Mouse (Mus musculus): ENCODE measurements around the gene Serpina11. TPM values are rescaled to one million over a fixed set of nuclear protein-coding genes. Genes with fewer than 3 reads are reported as not detected.
A peak's percentile ranks its signal among the peaks of the same experiment; 100 is the strongest.

Gene Serpina11
- 0.23 TPM in 1 of 2 replicates, not detected in the other for total RNA-seq (2017)

GRCm38 (mm10) chr12:103989857-103990256 is at the start of gene Serpina11:
Serpina11 (minus strand) TSS chr12:103989957.
- no peak for ATAC-seq (ENCODE audit: extremely low read depth, insufficient number of reproducible peaks, low FRiP score, poor library complexity, severe bottlenecking)

- no peak for ATAC-seq (ENCODE audit: extremely low read depth, insufficient number of reproducible peaks, low FRiP score, poor library complexity, severe bottlenecking)
These were observed 48.4 kb upstream of the Serpina11 start for GRCm38 (mm10) chr12:104038181-104038580.

- ATAC-seq (ENCODE audit: extremely low read depth, insufficient number of reproducible peaks, low FRiP score, poor library complexity, severe bottlenecking) = no peak
These were observed 44.0 kb upstream of the Serpina11 start for GRCm38 (mm10) chr12:104033752-104034151.

GRCm38 (mm10) chr12:104029986-104030385 is 40.2 kb upstream of the Serpina11 start:
- ATAC-seq (ENCODE audit: extremely low read depth, insufficient number of reproducible peaks, low FRiP score, poor library complexity, severe bottlenecking) = no peak

DNA sequence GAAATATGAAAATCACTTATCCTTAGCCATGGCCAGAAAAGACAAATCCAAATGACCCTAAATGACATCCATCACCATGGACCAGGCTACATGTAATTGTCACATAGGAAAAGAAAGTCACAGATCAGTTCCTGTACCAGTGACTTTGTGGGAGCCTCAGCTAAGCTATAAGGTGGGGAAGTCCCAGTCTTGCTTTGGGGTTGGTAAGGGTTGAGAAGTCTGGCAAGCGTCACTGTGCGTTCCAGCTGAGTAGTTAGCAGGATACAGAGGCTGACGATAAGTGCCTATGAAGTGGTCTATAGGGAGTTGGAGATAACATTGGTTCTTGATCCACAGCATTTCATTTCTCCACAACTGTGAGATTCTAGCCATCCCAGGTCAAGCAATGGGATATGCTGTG is 25.5 kb upstream of the Serpina11 start:
- no peak for ATAC-seq (ENCODE audit: extremely low read depth, insufficient number of reproducible peaks, low FRiP score, poor library complexity, severe bottlenecking)

- no peak for ATAC-seq (ENCODE audit: extremely low read depth, insufficient number of reproducible peaks, low FRiP score, poor library complexity, severe bottlenecking)
These were observed 23.9 kb upstream of the Serpina11 start, which contains the start of gene Serpina9 for GRCm38 (mm10) chr12:104013620-104014019. Serpina9 (minus strand) TSS chr12:104013755.

- ATAC-seq (ENCODE audit: extremely low read depth, insufficient number of reproducible peaks, low FRiP score, poor library complexity, severe bottlenecking) = no peak
These were observed 14.9 kb upstream of the Serpina11 start for GRCm38 (mm10) chr12:104004689-104005088.

DNA sequence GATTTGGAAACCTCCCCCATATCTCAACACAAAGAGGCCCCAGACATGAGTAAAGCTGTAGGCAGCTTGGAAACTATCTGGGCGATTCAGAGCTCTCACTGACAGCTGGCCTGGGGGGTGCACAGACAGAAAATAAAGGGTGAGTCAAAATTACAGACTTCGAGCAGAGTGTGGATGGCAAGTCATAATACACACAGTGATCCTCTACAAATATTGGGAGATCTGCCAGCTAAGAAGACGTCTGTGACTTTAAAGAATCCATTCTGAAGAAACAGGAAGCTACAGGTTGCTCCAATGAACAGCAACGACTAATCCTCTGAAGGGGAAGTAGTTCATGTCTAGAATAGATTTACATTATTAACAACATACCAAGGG is 13.5 kb upstream of the Serpina11 start:
- no peak for ATAC-seq (ENCODE audit: extremely low read depth, insufficient number of reproducible peaks, low FRiP score, poor library complexity, severe bottlenecking)

DNA sequence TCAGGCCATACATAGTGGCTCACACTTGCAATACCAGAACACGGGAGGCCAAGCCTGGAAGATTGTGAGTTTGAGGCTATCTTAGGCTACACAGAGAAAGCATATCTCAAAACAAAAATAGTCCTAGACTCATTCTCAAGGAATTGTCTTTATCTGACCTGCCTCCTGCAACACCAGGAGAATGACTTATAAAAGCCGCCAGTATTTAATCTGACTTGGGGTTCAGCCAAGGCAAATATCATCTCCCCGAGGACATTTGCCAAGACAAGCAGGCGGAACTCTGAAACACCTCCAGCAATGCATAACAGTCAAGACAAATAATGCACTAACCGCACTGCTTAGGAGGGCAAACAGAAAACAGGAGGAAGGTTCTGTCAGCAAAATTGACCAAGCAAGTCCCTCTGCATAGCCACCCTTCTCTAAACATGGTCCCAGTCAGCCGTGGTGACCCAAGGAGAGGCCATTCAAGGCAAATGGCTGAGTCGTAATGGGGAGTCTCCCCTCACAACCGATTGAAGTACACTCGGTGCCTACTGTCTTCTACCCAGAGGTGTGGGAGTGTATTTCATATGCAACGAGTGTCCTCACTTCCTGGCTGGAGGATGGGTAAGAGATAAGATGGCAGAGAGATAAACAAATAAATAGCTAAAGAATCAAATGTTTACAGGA is 12.9 kb upstream of the Serpina11 start:
- no peak for ATAC-seq (ENCODE audit: extremely low read depth, insufficient number of reproducible peaks, low FRiP score, poor library complexity, severe bottlenecking)

GRCm38 (mm10) chr12:104000594-104000993 is 10.8 kb upstream of the Serpina11 start:
- ATAC-seq (ENCODE audit: extremely low read depth, insufficient number of reproducible peaks, low FRiP score, poor library complexity, severe bottlenecking) = no peak

DNA sequence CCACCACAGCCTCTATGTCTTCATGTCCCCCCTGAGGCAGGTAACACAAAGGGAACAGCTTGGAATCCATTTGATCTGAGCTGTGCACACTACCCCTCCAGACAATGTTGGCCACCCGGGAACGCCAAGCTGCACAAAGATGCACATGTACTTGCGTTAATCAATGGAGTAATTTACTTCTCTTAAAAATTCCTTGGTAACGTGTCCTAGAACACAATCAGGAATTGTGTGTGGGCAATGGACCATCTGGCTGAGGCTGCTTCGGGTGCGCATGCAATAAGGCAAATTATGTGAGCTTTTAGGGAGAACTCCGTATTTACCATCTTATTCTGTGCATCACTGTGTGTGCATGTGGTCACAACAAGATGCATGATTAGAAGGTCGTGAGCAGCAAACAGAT is 9.9 kb upstream of the Serpina11 start:
- no peak for ATAC-seq (ENCODE audit: extremely low read depth, insufficient number of reproducible peaks, low FRiP score, poor library complexity, severe bottlenecking)

- ATAC-seq (ENCODE audit: extremely low read depth, insufficient number of reproducible peaks, low FRiP score, poor library complexity, severe bottlenecking) = no peak
These were observed 6.8 kb upstream of the Serpina11 start for GRCm38 (mm10) chr12:103996513-103996912.

GRCm38 (mm10) chr12:103995292-103996072 is 5.7 kb upstream of the Serpina11 start:
- peak; percentile 28; the same call in 1 of the 2 replicates for ATAC-seq (ENCODE audit: extremely low read depth, insufficient number of reproducible peaks, low FRiP score, poor library complexity, severe bottlenecking)

- peak; percentile 60 for ATAC-seq (ENCODE audit: extremely low read depth, insufficient number of reproducible peaks, low FRiP score, poor library complexity, severe bottlenecking)
These were observed 3.2 kb upstream of the Serpina11 start for GRCm38 (mm10) chr12:103992945-103993344.

GRCm38 (mm10) chr12:103989514-103989767 is 316 bp downstream of the Serpina11 start:
- no peak for ATAC-seq (ENCODE audit: extremely low read depth, insufficient number of reproducible peaks, low FRiP score, poor library complexity, severe bottlenecking)

GRCm38 (mm10) chr12:103988754-103989513 is 823 bp downstream of the Serpina11 start:
- ATAC-seq (ENCODE audit: extremely low read depth, insufficient number of reproducible peaks, low FRiP score, poor library complexity, severe bottlenecking) = peak; percentile 53; the same call in 1 of the 2 replicates

DNA sequence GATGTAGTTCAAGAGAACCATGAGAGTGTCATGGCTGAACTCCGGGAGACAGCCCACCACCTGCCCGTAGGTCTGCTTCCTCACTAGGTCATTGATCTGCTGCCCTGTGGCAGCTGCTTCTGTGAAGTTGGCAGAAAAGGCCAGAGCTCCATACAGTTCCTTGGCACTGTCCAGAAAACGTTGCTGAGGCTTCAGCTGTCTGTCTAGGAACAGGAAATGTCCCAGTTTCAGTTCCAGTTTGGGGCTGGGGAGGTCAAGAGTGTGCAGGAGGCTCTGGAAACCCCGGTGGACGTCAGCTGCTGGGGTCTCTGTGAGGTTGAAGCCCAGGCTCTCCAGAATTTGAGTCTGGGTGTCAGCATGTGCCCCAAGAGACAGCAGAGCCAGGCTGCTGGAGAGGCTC is 3.9 kb downstream of the Serpina11 start:
- no peak for ATAC-seq (ENCODE audit: extremely low read depth, insufficient number of reproducible peaks, low FRiP score, poor library complexity, severe bottlenecking)

- no peak for ATAC-seq (ENCODE audit: extremely low read depth, insufficient number of reproducible peaks, low FRiP score, poor library complexity, severe bottlenecking)
These were observed 4.8 kb downstream of the Serpina11 start for GRCm38 (mm10) chr12:103984935-103985334.

- ATAC-seq (ENCODE audit: extremely low read depth, insufficient number of reproducible peaks, low FRiP score, poor library complexity, severe bottlenecking) = no peak
These were observed 8.0 kb downstream of the Serpina11 start for GRCm38 (mm10) chr12:103981646-103982360.
